Mouse (Mus musculus): ENCODE data around the gene Krit1.
"Not testable (repeated sequence)": the region's sequence is repeated elsewhere in the genome, so short reads cannot be mapped to it uniquely, and the experiment has no call there.

Gene Krit1

DNA sequence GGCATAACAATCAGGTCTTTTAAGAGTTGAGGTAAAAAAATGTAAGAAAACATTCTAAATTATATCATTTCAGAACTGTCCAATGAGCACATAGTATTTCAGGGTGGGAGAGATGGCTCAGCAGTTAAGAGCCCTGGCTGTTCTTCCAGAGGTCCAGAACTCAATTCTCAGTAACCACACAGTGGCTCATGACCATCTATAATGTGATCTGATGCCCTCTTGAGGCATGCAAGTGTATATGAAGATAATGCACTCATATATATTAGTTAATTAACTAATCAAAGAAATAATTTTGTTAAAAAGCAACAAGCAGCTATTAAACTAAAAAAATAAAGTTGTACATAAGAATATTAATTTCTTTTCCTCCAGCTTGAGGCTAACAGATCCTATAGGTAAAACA, 86.2 kb downstream of the Krit1 start:
- no peak for DNase-seq (ENCODE audit: low spot score)

DNA sequence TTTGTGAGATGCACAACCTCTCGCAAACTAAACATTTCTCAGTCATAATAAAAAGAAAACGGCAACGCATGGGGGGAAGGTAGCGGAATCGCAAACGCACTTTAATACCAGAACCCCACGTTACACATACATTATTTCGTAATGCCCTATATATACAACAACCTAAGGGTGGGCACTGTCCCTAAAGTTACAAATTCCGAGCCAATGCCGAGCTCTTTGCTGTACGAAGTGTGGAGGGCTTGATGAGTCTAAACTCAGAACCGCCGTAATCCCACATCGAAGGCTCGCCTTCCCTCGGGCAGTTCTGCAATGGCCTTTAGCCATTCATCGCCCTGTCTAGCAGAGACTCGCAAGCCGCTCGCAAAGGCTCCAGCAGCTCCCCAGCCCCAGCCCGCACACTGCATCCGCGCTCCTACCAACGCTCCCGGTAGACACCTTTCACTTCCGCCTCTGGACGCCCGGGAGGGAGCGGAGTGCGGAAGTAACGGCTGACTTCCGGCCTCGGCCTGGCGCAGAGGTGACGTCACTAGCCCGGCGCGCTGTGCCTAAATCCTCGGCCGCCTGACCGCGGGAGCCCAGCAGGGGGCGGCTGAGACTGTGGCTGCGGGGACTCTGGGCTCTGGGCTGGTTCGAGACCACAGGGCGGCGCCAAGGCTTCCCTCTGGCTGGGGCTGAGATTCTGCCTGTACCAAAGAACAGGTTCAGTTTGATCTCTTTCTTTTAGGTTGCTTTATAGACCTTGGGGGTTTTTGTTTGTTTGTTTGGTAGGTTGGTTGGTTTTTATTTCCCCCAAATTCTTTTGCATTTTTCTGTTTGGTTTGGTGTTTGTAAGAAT, 90.7 kb downstream of the Krit1 start, which contains the start of gene Mterf1a:
Mterf1a (minus strand) TSS at position 475 of the 835 bp plus-strand sequence.
- peak; percentile 43 for DNase-seq (ENCODE audit: low spot score)

GRCm38 (mm10) chr5:3894294-3894619, 91.3 kb downstream of the Krit1 start:
- DNase-seq (ENCODE audit: low spot score): not testable (repeated sequence)
